ENCODE assay signal across 19 mouse cellular contexts in the genomic region with DNA sequence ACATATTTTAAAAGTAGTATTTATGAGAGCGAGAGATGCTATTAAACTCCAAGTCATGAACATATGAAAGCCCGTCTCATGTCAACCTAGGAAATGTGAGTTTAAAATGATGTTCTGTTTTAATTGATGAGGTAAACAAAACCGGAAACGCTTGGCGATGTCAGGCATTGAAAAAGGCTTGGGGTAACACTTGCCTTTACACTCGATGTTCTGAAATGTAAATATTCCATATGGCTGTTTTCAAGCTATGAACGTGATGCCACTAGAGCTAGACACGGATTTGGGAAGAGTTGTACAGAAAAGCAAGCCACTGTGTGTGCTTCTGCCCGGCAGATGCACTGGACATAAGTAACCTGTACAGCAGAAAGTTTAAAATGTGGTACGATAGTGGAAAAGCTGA. TPM values are rescaled to one million over a fixed set of nuclear protein-coding genes. Genes with fewer than 3 reads are reported as not detected.
"Had no signal": no experiment of that assay in that cellular context is flagged by ENCODE, and none has a peak within 500 bp of the region (broad histone marks: within the 10 kb centered on the region; RNA-seq: fewer than 3 reads in every experiment).

No protein-coding gene starts in this region.

- H3K27ac ChIP-seq: midbrain, embryonic 10.5 days; midbrain, embryonic 12.5 days; neural tube, embryonic 13.5 days; neural tube, embryonic 15.5 days had no signal

- DNase-seq: lung, adult 18-20 months; lung, embryonic 14.5 days; lung, postnatal 10 days; lung, postnatal 4 days; midbrain, embryonic 14.5 days; retina, postnatal 1 day; right cerebral cortex, adult 18-20 months; right cerebral cortex, postnatal 25 days; right cerebral cortex, postnatal 4 days; spleen, adult 18-20 months; thymus, adult 18-20 months; thymus, postnatal 14 days; thymus, postnatal 36 days had no signal

- H3K9ac ChIP-seq: lung, embryonic 14.5 days; midbrain, embryonic 12.5 days; neural tube, embryonic 13.5 days; neural tube, embryonic 15.5 days had no signal

- H3K27me3 ChIP-seq: midbrain, embryonic 12.5 days; neural tube, embryonic 13.5 days; neural tube, embryonic 15.5 days had no signal

- H3K9me3 ChIP-seq: midbrain, embryonic 10.5 days; midbrain, embryonic 12.5 days; neural tube, embryonic 13.5 days; neural tube, embryonic 15.5 days had no signal

- H3K4me3 ChIP-seq: midbrain, embryonic 10.5 days; midbrain, embryonic 12.5 days; myocyte; neural tube, embryonic 13.5 days; neural tube, embryonic 15.5 days had no signal

- ATAC-seq: midbrain, embryonic 16.5 days had no signal

- H3K4me2 ChIP-seq: lung, embryonic 14.5 days; midbrain, embryonic 12.5 days; neural tube, embryonic 13.5 days; neural tube, embryonic 15.5 days had no signal

RNA-seq across cellular contexts. Expression of a gene that starts 41.0 kb away (rescaled TPM):
- polyA plus RNA-seq: lung, embryonic 14.5 days; myocyte had no signal
